Comparison of ENCODE assay signal across 13 mouse cellular contexts in the genomic region with DNA sequence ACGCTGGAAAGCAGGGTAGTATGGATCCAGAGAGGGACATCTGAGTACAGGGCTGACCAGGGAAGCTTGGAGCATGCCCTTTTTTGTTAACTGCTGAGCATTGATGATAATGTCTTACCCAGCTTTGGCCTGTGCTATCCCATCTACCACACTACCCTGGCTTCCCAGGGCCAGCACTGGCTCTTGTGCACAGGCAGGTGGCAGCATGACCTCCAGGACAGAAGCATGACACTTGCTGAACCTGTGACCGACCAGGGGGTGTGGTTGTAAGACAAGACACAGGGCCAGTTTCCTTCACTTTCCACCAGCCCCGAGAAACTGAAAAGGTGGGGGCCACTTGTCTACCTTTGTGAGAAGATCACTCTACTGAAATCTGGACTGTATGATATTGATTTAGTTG. TPM values are rescaled to one million over a fixed set of nuclear protein-coding genes. Genes with fewer than 3 reads are reported as not detected.
DNase-seq lines count a peak whose midpoint lies in the region; ATAC-seq and TF ChIP-seq lines count a peak whose summit lies in the region.
"Had no signal": no experiment of that assay in that cellular context is flagged by ENCODE, and none has a peak within 500 bp of the region (broad histone marks: within the 10 kb centered on the region; RNA-seq: fewer than 3 reads in every experiment).

No protein-coding gene starts in this region.

- no peak overlapping the region for H3K27ac ChIP-seq in intestine, postnatal 0 days (ENCODE audit: low read depth, low read length)
- no peak overlapping the region for H3K27ac ChIP-seq in intestine, embryonic 15.5 days
- H3K27ac ChIP-seq in bone marrow, adult 2 months (ENCODE audit: control insufficient read depth, insufficient read depth, low read depth, low read length, poor library complexity): no peak overlapping the region
- H3K27ac ChIP-seq in liver, embryonic 14.5 days: no peak overlapping the region
- H3K27ac ChIP-seq in forebrain, embryonic 14.5 days (ENCODE audit: low read depth, low read length): no peak overlapping the region
- H3K27ac ChIP-seq: hindbrain, embryonic 15.5 days had no signal

- H3K4me2 ChIP-seq in intestine, postnatal 0 days (replicated peaks; ENCODE audit: low read depth): no peak overlapping the region
- H3K4me2 ChIP-seq in intestine, embryonic 15.5 days (replicated peaks): no peak overlapping the region
- no peak overlapping the region for H3K4me2 ChIP-seq in liver, embryonic 14.5 days (ENCODE audit: low read depth)
- H3K4me2 ChIP-seq in forebrain, embryonic 14.5 days (ENCODE audit: low read length): no peak overlapping the region
- H3K4me2 ChIP-seq: hindbrain, embryonic 15.5 days had no signal

- no peaks in the 10 kb centered on the region for H3K27me3 ChIP-seq in intestine, postnatal 0 days (replicated peaks; ENCODE audit: control insufficient read depth, insufficient read depth, low read length)
- H3K27me3 ChIP-seq in intestine, embryonic 15.5 days (replicated peaks): no peaks in the 10 kb centered on the region
- H3K27me3 ChIP-seq in liver, embryonic 14.5 days (ENCODE audit: control insufficient read depth, insufficient read depth, low read length): no peaks in the 10 kb centered on the region
- H3K27me3 ChIP-seq in forebrain, embryonic 14.5 days (replicated peaks; ENCODE audit: control insufficient read depth, insufficient read depth, low read length): no peaks in the 10 kb centered on the region
- H3K27me3 ChIP-seq: hindbrain, embryonic 15.5 days had no signal

- no peak for ATAC-seq in intestine, postnatal 0 days
- ATAC-seq in intestine, embryonic 15.5 days: no peak
- peak; percentile 79 for ATAC-seq in liver, embryonic 14.5 days (ENCODE audit: insufficient read depth)
- ATAC-seq in forebrain, embryonic 14.5 days: no peak

- peak; percentile 45 for TF ChIP-seq CTCF in intestine, postnatal 0 days (IDR thresholded peaks at IDR 0.05; ENCODE audit: low read depth)
- TF ChIP-seq CTCF in bone marrow, adult 2 months (IDR thresholded peaks at IDR 0.05; ENCODE audit: control insufficient read depth, insufficient read depth, low read length): peak; percentile 83
- peak; percentile 95 for TF ChIP-seq CTCF in liver, embryonic 14.5 days (IDR thresholded peaks at IDR 0.05; ENCODE audit: low read depth)

- no peak for TF ChIP-seq POLR2A in bone marrow, adult 2 months (IDR thresholded peaks at IDR 0.05; ENCODE audit: borderline replicate concordance, control insufficient read depth, low read depth, low read length)

- H3K4me1 ChIP-seq in intestine, postnatal 0 days (replicated peaks; ENCODE audit: control insufficient read depth, insufficient read depth, low read length): no peaks in the 10 kb centered on the region
- no peaks in the 10 kb centered on the region for H3K4me1 ChIP-seq in intestine, embryonic 15.5 days (replicated peaks)
- H3K4me1 ChIP-seq in bone marrow, adult 2 months (ENCODE audit: control insufficient read depth, insufficient read depth, low read length): peaks cover 1% of the 10 kb centered on the region
- peaks cover 0 to 2% of the 10 kb centered on the region in 2 experiments; a peak in 2 of 4 replicates for H3K4me1 ChIP-seq in liver, embryonic 14.5 days (replicated peaks; ENCODE audit: control insufficient read depth in 2 of 2, insufficient read depth in 2 of 2, low read length in 1 of 2)
- no peaks in the 10 kb centered on the region for H3K4me1 ChIP-seq in forebrain, embryonic 14.5 days (ENCODE audit: control insufficient read depth, insufficient read depth, low read length)
- H3K4me1 ChIP-seq: hindbrain, embryonic 15.5 days had no signal

- WGBS in intestine, postnatal 0 days: 44% methylated on average over 3 of the region's 3 CpGs
- 50% methylated on average over 3 of the region's 3 CpGs for WGBS in intestine, embryonic 15.5 days
- 11% methylated on average over 3 of the region's 3 CpGs for WGBS in bone marrow, adult 2 months
- 19% methylated on average over 3 of the region's 3 CpGs for WGBS in liver, embryonic 14.5 days (ENCODE audit: insufficient replicate concordance)
- 70% methylated on average over 3 of the region's 3 CpGs for WGBS in forebrain, embryonic 14.5 days

- no peaks in the 10 kb centered on the region for H3K36me3 ChIP-seq in intestine, postnatal 0 days (ENCODE audit: control insufficient read depth, insufficient read depth)
- H3K36me3 ChIP-seq in intestine, embryonic 15.5 days: no peaks in the 10 kb centered on the region
- no peaks in the 10 kb centered on the region for H3K36me3 ChIP-seq in liver, embryonic 14.5 days (replicated peaks; ENCODE audit: control insufficient read depth, insufficient read depth, low read depth)
- no peaks in the 10 kb centered on the region for H3K36me3 ChIP-seq in forebrain, embryonic 14.5 days (ENCODE audit: control insufficient read depth, insufficient read depth, low read length)
- H3K36me3 ChIP-seq: hindbrain, embryonic 15.5 days had no signal

- no peak for TF ChIP-seq EP300 in liver, embryonic 14.5 days (IDR thresholded peaks at IDR 0.05; ENCODE audit: low read depth)

- no peaks in the 10 kb centered on the region for H3K9me3 ChIP-seq in intestine, postnatal 0 days (ENCODE audit: control insufficient read depth)
- no peaks in the 10 kb centered on the region for H3K9me3 ChIP-seq in intestine, embryonic 15.5 days
- H3K9me3 ChIP-seq in liver, embryonic 14.5 days (ENCODE audit: control insufficient read depth, low read length): no peaks in the 10 kb centered on the region
- no peaks in the 10 kb centered on the region for H3K9me3 ChIP-seq in forebrain, embryonic 14.5 days (replicated peaks; ENCODE audit: control insufficient read depth, low read length)
- H3K9me3 ChIP-seq: hindbrain, embryonic 15.5 days had no signal

- DNase-seq in 416B (ENCODE audit: low read depth): peak; percentile 81
- DNase-seq in liver, embryonic 14.5 days (ENCODE audit: low read depth in 3 of 3, low spot score in 3 of 3): peak in 1 of 3 experiments; percentile 48
- DNase-seq in forebrain, embryonic 14.5 days (ENCODE audit: low spot score): no peak
- no peak for DNase-seq in frontal cortex, postnatal 36 days (ENCODE audit: low spot score in 2 of 2)
- DNase-seq in cerebellum, postnatal 14 days: no peak
- DNase-seq: gastrocnemius, postnatal 25 days; layer of hippocampus, postnatal 36 days; lung, postnatal 4 days; right cerebral cortex, adult 18-20 months had no signal

- H3K4me3 ChIP-seq in intestine, postnatal 0 days (ENCODE audit: low read depth, low read length): no peak overlapping the region
- H3K4me3 ChIP-seq in intestine, embryonic 15.5 days (replicated peaks): no peak overlapping the region
- no peak overlapping the region for H3K4me3 ChIP-seq in bone marrow, adult 2 months (replicated peaks; ENCODE audit: control insufficient read depth, low read depth, low read length)
- no peak overlapping the region for H3K4me3 ChIP-seq in liver, embryonic 14.5 days (ENCODE audit: insufficient read depth in 1 of 2, low read depth in 2 of 2, low read length in 2 of 2)
- H3K4me3 ChIP-seq in forebrain, embryonic 14.5 days (ENCODE audit: low read depth, low read length): no peak overlapping the region
- H3K4me3 ChIP-seq: hindbrain, embryonic 15.5 days had no signal

- no peak overlapping the region for H3K9ac ChIP-seq in intestine, postnatal 0 days (ENCODE audit: low read depth, low read length)
- no peak overlapping the region for H3K9ac ChIP-seq in intestine, embryonic 15.5 days
- no peak overlapping the region for H3K9ac ChIP-seq in liver, embryonic 14.5 days (replicated peaks)
- H3K9ac ChIP-seq in forebrain, embryonic 14.5 days (ENCODE audit: low read length): no peak overlapping the region
- H3K9ac ChIP-seq: hindbrain, embryonic 15.5 days had no signal

RNA-seq across cellular contexts. Expression of a gene that starts 5.5 kb away (rescaled TPM):
- polyA plus RNA-seq in intestine, postnatal 0 days (2015; fragmentation: Nextera tagmentation; extraction: Ambion mirVana): 1.5 and 1.7 TPM in 2 replicates
- polyA plus RNA-seq in intestine, embryonic 15.5 days (2015; fragmentation: Nextera tagmentation; extraction: Ambion mirVana): 19.7 and 39.7 TPM in 2 replicates
- 1.3 and 2.6 TPM in 2 replicates for polyA plus RNA-seq in bone marrow, adult 2 months (2011; ENCODE audit: insufficient read depth, insufficient read length, low replicate concordance, missing spikeins)
- polyA plus RNA-seq in liver, embryonic 14.5 days (2012; rRNA removed): 0.05 and 0.06 TPM in 2 replicates
- polyA plus RNA-seq in liver, embryonic 14.5 days (2014; fragmentation: Nextera tagmentation; extraction: Ambion mirVana): 0.45 and 0.51 TPM in 2 replicates
- polyA plus RNA-seq in forebrain, embryonic 14.5 days (2014; fragmentation: Nextera tagmentation; extraction: Ambion mirVana): 0.80 and 0.82 TPM in 2 replicates

Comparison
In these comparisons a context has a peak if more than half of its experiments do, and no peak if none do; other contexts are left out.
1. CTCF ChIP-seq: peak in every context shown above with its lines; median percentile 95 in liver, embryonic 14.5 days; 83 in bone marrow, adult 2 months; 45 in intestine, postnatal 0 days.